Mouse (Mus musculus) small intestine, adult 2 months (tissue): ENCODE measurements around the gene Txndc2.

Experiments used
- CTCF ChIP-seq: fragments of 200-500 bp; IDR thresholded peaks from 2 replicates; pipeline ENCODE4 v1.5.1; 2012; ENCODE audit warnings: low read depth, mild to moderate bottlenecking, control low read depth, inconsistent platforms, low read length, moderate library complexity, mixed read lengths; ENCODE audit not compliant: insufficient replicate concordance, insufficient read length; ENCODE audit errors: extremely low read depth
- POLR2A ChIP-seq: fragments of 200-500 bp; IDR thresholded peaks from 2 replicates; pipeline ENCODE4 v1.6.1; 2012; ENCODE audit warnings: low read depth, mild to moderate bottlenecking, control low read depth, inconsistent platforms, low read length, moderate library complexity

GRCm38 (mm10) chr17:65613142-65613462 lies 28.9 kb downstream of the Txndc2 start:
- TF ChIP-seq CTCF, result no peak
- no peak for TF ChIP-seq POLR2A
